Mouse (Mus musculus) c-Kit-negative CD71-positive TER-119-positive erythroid progenitor cells, embryonic 14.5 days (primary cell): ENCODE results near the gene Gpc3.
"Not testable (repeated sequence)": the region's sequence is repeated elsewhere in the genome, so short reads cannot be mapped to it uniquely, and the experiment has no call there.

ENCODE experiments used
- DNase-seq: peaks from one replicate; pipeline ENCODE4 v3.0.0-alpha.2; 2013; ENCODE audit warnings: low read depth, low spot score

Gene Gpc3

DNA sequence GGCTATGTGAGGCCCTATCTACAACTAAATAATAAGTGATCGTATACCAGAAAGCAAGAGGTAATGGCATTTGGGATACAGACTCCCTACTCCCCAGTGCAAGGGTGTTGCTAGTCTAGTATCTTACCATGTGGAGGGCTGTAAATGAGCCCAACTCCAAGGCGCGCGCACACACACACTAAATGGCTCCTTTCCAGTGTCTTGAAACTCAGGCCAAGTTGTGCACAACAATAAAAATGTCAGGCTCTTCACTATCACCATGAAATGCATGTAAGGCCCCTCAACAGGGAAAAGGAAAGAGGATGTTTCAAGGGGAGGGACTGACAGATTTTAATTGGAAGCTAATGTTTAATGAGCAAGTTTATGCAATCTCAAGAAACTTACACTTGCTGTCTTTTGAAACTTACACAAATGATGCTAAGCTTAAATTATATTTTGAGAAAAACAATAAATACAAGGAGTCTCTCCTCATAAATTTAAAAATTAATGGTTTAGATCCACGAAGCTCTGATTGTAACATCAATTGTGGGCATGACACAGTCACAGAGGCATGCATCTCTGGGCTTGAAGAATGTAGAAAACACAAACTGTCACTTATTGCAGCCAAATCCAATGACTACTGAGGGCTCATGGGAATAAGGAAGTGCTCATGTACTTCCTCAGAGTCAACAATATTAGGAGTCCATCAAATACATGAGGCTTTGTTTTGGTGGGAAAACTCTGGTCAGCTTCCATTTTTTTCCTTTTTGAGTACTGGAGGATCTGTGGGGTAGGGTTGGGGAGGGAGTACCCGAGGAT, 332.4 kb downstream of the Gpc3 start:
- DNase-seq: no peak

DNA sequence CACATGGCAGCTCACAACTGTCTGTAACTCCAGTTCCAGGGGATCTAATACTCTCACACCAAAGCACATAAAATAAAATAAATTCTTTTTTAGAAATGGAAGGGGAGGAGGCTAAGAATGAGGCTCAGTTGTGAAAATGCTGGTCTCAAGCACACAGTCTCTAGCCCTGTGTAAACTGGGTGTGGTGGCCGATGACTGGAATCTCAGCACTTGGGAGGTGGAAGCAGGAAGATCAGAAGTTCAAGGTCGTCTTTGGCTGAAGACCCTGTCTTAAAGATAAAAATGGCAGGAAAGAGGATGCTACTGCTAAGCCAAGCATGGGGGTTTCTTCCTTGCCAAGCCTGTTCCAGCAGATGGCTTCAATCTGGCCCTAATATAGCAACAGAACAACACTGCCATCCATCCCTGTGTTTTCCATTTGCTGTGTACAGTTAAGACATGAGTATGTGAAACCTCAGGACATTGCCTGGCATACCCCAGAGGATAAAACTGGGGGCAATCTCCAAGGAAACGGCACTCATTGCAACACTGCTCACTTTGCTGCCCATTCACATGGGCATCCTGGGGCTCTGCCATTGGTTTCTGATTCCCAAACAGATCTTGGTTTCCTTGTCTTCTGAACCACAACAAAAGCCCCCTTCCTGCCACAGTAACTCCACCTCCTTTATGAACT, 334.9 kb downstream of the Gpc3 start:
- no peak for DNase-seq

DNA sequence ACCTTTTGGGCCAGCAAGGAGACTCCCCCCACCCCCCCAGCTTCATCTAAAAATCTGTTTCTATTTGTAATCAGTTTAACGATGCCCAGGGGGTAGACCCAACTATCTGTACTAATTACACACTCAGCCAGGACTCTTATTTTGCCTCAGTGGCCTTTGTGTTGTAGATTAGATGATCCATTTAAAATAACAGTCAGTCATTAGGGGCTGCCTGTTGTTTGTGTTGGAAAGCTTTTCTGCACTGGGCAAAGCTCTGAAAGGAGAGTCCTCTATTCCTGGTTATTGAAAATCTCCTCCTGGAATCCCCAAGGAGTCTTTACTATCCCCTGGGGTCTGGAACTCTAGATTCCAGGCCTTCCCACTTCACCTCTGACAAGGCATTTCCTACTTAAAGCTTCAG, 336.2 kb downstream of the Gpc3 start:
- DNase-seq: no peak

DNA sequence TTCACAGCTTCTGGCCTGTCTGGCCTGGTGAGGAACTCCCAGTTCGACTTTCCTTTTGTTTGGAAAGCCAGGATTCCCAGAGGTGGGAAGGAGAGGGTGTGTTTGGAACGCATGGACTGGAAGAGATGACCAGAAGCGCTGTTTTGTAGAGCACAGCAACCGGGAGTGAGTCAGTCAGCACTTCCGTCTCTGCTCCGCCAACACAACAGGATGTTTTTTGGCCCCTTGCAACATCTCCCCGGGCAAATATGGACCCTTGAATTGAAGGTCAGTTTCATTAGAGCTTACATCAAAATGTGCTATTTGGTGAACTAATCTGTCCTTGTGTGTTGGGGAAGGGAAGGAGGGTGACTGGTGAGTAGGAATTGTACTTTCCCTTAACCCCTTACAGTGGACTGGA, 340.7 kb downstream of the Gpc3 start:
- DNase-seq: no peak

DNA sequence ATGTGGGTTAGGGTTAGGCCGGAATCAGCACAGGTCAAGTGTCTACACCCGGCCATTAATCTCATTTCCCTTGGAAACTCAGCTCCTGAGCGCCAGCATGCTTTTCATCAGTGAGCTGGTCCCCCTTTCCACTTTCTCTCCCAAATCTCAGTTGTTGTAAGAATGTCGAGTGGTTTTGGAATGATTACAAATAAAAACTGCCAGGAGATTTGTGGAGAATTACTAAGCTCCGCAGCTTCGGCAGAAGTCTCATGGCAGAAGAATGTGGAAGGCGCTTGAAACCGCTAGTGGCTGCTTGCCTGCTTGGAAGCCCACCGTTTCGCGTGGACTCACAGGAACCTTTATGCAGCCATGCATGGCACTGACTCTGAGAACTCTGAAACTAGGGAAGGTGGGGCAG, 351.8 kb downstream of the Gpc3 start:
- DNase-seq: no peak

DNA sequence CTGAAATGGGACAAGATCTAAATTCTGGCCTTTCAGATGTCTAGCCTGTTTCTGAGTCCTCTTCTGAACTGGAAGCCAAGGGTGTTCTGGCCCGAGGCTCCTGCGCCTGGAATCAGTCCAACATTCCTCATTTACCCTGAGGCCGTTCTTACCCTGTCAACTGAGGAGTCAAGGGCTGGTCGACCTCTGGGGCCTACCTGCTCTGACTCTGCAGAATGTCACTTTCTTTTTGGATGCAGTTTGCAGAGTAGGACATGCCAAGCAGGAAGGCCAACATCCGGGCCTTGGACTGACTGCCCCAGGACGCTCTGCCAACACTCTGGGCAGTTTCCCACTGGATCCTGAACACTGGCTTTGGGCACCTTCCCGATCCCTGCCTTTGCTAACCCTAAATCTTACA, 352.2 kb downstream of the Gpc3 start:
- no peak for DNase-seq

DNA sequence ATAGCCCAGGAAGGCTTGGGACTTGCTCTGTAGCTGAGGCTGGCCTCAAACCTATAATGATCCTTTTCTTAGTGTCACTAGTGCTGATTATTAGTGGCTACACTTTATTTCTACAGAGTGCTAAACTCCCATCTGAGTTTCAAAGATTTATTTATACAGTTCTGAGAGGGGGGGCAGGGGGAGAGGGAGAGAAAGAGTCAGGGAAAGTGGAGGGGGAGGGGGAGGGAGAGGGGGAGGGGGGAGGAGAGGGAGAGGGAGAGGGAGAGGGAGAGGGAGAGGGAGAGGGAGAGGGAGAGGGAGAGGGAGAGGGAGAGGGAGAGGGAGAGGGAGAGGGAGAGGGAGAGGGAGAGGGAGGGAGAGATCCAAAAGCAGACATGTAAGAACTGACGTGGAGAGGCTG, 354.0 kb downstream of the Gpc3 start:
- not testable (repeated sequence) for DNase-seq

DNA sequence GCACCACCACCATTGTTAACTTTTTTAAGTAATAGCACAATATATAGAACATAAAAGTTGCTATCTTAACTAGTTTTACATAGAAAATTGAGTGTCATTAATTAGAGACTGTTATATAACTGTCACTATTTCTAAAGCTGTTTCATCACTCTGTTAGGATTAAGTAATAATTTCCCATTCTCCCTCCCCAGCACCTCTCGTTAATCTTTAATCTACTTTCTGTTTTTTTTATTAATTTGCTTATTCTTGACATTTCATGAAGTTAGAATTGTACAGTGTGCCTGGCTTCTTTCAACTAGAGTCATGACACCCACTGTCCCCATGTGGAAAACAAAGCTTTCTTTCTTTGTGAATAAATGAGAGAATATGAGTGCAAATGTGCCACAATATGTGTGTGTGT, 359.2 kb downstream of the Gpc3 start:
- DNase-seq: no peak

DNA sequence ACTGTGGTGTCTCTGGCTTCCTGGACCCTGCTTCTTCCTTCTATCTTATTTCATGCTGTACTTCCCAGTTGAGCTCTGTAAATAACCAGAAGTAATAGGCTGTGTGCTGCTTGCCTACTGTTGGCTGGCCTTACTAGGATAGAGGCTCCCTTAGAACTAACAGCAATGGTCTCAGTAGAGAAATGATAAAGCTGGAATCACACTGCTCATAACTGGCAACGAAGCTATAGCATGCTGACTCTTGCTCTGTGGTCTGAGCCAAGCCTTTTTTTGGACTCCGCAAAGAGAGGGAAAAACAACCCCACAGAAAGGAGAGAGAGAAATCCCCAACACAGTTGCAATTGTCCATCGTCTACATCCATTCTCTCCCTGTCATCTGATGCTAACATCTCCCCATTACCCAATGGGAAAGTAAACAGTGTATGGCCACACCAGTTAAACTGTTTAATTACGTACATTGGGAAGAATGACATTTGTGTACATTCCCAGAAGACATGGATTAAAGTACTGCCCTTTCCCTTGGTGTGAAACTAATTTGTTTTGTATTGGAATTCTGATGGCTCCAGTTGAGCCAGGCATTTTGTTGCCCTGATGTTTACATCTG, 368.0 kb downstream of the Gpc3 start:
- no peak for DNase-seq

DNA sequence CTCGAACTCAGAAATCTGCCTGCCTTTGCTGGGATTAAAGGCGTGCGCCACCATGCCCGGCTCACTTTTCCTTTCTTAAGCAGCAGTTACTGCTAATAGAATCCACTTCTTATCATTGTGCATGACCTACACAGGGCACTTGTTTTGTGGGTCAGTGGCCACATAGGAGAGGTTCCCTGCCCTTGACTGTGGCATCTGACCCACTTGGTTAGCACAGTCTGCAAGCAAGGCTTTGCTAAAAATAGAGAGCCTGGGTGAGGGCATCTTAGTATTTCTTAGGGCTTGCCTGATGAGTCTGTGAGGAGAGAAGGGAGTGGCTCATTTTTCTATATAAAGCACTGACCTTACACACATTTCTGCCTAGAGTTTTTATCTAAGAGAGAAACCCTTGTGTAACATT, 376.3 kb downstream of the Gpc3 start:
- no peak for DNase-seq

DNA sequence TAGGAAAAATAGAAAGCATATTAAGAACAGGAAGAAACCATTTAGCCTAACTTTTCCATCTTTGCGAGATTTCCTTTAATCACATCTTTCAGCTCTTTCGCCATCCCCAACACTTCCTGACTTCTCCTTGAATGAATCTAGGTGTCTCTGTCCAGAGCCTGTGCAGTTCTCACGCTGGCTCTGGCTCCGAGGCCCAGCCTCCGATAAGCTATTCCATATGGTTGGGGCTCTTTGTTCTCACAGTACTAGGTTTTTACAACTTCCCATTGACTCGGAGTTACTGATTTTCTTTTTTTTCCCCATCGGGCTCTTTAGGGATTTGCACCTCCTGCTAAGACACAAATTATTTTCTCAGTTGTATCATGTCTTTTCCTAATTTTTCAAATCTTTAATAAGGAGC, 381.8 kb downstream of the Gpc3 start:
- DNase-seq: no peak

DNA sequence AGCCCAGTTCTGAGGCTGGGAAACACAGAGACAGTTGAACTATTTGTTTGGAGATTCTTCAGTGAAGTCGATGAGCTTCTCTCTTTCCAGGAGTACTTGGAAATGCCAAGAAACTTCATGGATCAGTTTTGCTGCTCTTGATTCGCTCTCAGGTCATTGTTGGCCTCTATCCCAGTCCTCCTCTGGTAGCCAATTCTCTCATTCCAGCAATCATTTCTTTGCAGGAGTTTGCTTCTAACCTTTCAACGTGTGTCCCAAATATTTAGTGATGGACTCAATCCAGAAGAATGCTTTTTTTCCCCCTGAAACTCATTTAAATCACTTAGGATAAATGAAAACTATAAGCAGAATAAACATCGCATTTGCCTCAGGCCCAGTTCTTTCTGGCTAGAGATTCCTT, 383.0 kb downstream of the Gpc3 start:
- DNase-seq: no peak
